Mouse (Mus musculus): ENCODE measurements around the gene Olfr560.

The Olfr560 gene

GRCm38 (mm10) chr7:102759266-102759665 is at the start of gene Olfr560, which contains the start of gene Olfr78:
TSS of gene Olfr560 (minus strand) at chr7:102759366.
TSS of gene Olfr78 (minus strand) at chr7:102759471.
- DNase-seq, result no peak

GRCm38 (mm10) chr7:102803180-102803579 is 44.0 kb upstream of the Olfr560 start, which contains the start of gene Olfr564:
TSS of gene Olfr564 (plus strand) at chr7:102803480.
- no peak for DNase-seq

- DNase-seq, result no peak
Measured at GRCm38 (mm10) chr7:102770921-102771320, 11.8 kb upstream of the Olfr560 start, which contains the start of gene Olfr561. TSS of gene Olfr561 (plus strand) at chr7:102771221.

- no peak for DNase-seq
Measured at GRCm38 (mm10) chr7:102752086-102752485, 7.1 kb downstream of the Olfr560 start.

DNA sequence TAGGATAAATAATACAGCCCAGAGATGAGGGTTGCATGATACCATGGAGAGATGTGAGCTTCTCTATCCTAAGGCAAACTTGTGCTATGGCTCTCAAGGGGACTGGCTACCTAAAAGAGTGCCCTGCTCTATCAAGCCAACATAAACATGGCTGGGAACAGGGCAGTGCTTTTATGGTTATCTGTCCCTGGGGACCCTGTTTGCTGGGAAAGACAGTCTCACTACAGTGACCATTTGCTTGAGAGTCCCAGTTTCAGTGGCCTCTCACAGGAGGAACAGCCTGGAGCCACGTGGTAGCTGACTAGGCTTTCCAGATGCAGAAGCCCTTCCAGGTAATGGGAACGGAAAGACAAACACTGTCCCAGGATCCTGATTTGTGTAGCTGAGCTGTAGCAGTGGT is 21.5 kb downstream of the Olfr560 start:
- DNase-seq, result no peak

- no peak for DNase-seq
Measured at GRCm38 (mm10) chr7:102733793-102734192, 25.4 kb downstream of the Olfr560 start.

GRCm38 (mm10) chr7:102727391-102727790 is 31.8 kb downstream of the Olfr560 start, which contains the start of gene Olfr559:
TSS of gene Olfr559 (minus strand) at chr7:102727491.
- DNase-seq, result no peak

- no peak for DNase-seq
Measured at GRCm38 (mm10) chr7:102718970-102719369, 40.2 kb downstream of the Olfr560 start, which contains the start of gene Olfr33. TSS of gene Olfr33 (minus strand) at chr7:102719070.

DNA sequence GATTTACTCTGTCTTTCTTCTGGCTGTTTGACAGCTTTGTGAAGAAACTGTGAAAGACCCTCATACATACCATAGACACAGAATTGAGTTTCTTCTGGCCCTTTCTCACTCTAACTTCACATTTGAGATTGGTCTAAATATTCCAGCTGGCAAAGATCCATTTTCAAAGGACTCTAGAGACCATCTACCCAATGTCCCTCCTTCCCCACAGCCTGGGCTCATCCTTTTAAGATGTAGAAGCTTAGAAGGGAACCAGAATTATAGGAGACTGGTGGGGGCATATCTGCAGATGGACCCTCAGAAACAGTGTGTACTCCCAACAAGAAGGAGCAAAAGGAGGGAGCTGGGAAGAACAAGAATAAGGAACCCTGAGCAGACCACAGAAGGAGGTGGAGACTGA is 57.3 kb downstream of the Olfr560 start, which contains the start of gene Olfr558:
Gene Olfr558 (plus strand): TSS at position 301 of the 400 bp plus-strand sequence.
- no peak for DNase-seq
